Mouse (Mus musculus): ENCODE data around the gene Olfr549. TPM values are rescaled to one million over a fixed set of nuclear protein-coding genes. Genes with fewer than 3 reads are reported as not detected.

Olfr549 gene
- total RNA-seq (2017): not detected in 2 replicates

DNA sequence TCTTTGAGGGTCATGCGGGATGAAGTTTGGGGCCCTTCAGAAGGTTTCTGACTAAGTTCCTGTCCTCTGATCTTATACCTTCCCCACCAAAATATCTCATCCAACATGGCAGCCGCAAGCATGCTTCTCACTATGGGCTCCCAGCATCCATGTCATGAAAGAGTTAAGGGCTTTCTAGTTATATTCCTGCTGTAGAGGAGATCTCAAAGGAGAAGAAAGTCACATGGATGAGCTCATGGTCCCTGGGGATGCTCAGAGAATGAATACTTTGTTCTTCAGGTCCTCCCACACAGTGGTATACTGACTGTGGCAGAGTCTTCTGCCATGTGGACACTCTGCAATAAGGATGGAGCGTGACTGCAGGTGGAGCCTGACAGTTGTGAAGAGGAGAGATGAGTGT lies at the start of gene Olfr549:
TSS of gene Olfr549 (plus strand) at position 301 of the 400 bp plus-strand sequence.
- no peak for ATAC-seq (replicated peaks; ENCODE audit: low read depth, poor library complexity, severe bottlenecking)

DNA sequence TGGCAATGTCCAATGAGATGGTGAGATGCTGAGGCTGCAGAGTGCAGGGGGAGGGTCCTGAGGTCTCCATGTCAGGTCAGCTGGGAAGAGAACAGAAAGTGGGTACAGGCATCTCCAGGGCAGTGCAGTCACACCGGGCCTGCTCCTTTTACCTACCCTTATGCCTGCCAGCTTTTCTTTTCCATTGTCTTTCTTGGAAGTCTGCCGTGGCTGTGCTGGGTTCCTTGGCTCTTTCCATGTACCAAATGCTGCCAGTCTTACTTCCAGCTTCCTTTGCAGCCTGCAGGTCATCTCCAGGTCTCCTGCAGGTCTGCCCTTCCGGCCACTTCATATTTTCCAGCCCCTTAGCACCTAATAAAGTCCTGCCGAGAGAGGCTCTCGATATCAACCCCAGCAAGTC lies 47.7 kb upstream of the Olfr549 start:
- ATAC-seq (replicated peaks; ENCODE audit: low read depth, poor library complexity, severe bottlenecking): no peak

GRCm38 (mm10) chr7:102506848-102507247 lies 42.8 kb upstream of the Olfr549 start:
- ATAC-seq (replicated peaks; ENCODE audit: low read depth, poor library complexity, severe bottlenecking): peak; percentile 98

GRCm38 (mm10) chr7:102508066-102508465 lies 41.6 kb upstream of the Olfr549 start:
- ATAC-seq (replicated peaks; ENCODE audit: low read depth, poor library complexity, severe bottlenecking): no peak

- ATAC-seq (replicated peaks; ENCODE audit: low read depth, poor library complexity, severe bottlenecking): no peak
Measured at GRCm38 (mm10) chr7:102508666-102509065, 41.0 kb upstream of the Olfr549 start.

GRCm38 (mm10) chr7:102509726-102510125 lies 39.9 kb upstream of the Olfr549 start:
- ATAC-seq (replicated peaks; ENCODE audit: low read depth, poor library complexity, severe bottlenecking): no peak

DNA sequence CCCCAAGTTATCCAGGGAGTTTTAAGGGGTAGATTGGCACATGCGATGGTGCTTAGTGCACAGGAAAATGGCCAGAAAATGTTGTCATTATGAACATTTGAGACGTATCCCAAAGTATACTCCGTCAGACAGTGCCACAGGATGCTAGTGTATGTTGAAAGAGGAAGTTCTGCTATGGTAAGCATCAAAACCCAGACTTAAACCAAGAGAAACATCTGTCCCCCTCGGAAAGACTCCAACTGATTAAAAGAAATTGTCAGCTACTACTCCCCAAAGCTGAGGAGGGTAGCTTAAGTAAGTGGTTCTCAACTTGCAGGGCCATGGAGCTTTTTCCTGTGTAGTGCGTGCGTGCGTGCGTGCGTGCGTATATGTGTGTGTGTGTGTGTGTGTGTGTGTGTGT lies 37.7 kb upstream of the Olfr549 start:
- ATAC-seq (replicated peaks; ENCODE audit: low read depth, poor library complexity, severe bottlenecking): peak; percentile 28

- peak; percentile 57 for ATAC-seq (replicated peaks; ENCODE audit: low read depth, poor library complexity, severe bottlenecking)
Measured at GRCm38 (mm10) chr7:102512814-102513435, 36.7 kb upstream of the Olfr549 start.

GRCm38 (mm10) chr7:102514144-102514543 lies 35.5 kb upstream of the Olfr549 start:
- peak; percentile 66 for ATAC-seq (replicated peaks; ENCODE audit: low read depth, poor library complexity, severe bottlenecking)

DNA sequence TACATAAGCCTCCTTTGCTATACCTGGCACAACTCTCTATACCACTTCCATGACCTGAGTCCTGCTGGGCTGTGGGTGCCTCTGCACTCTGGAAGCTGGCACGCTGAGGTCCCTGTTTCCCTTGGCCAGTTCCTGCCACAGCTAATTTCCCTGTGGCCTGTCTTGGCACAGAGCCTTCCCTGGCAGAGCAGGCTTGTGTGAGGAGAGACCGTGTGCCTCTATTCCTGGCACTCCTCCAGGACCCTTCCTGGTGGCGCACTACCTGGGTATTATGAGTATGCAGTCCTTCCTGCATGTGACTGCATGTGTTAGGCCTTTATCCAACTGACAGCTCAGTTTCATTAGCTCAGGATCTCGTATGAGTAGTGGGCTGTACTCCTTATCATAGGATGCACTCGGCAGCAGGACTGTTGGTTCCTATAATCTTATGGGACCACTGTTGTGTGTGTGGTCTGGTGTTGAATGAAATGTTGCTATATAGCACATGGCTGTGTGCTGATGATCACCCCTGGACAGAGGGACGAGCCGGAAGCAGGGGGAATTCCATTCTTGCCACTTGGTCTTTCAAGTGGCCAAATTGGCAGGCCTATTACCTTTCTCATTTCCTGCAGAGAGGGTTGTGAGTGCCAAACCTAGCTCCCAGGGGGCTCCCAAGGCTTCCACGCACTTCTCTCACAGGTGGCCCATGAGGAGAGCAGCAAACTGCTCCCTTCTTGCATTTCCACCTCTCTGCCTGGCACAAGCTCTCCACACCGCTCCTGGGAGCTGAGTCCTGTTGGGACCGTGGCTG lies 33.2 kb upstream of the Olfr549 start:
- peak; percentile 52 for ATAC-seq (replicated peaks; ENCODE audit: low read depth, poor library complexity, severe bottlenecking)

- no peak for ATAC-seq (replicated peaks; ENCODE audit: low read depth, poor library complexity, severe bottlenecking)
Measured at GRCm38 (mm10) chr7:102517051-102517335, 32.7 kb upstream of the Olfr549 start.

- no peak for ATAC-seq (replicated peaks; ENCODE audit: low read depth, poor library complexity, severe bottlenecking)
Measured at GRCm38 (mm10) chr7:102529052-102529451, 20.6 kb upstream of the Olfr549 start.

GRCm38 (mm10) chr7:102534449-102534848 lies 15.2 kb upstream of the Olfr549 start, which contains the start of gene Olfr547:
Olfr547 (plus strand) TSS chr7:102534749.
- ATAC-seq (replicated peaks; ENCODE audit: low read depth, poor library complexity, severe bottlenecking): no peak

DNA sequence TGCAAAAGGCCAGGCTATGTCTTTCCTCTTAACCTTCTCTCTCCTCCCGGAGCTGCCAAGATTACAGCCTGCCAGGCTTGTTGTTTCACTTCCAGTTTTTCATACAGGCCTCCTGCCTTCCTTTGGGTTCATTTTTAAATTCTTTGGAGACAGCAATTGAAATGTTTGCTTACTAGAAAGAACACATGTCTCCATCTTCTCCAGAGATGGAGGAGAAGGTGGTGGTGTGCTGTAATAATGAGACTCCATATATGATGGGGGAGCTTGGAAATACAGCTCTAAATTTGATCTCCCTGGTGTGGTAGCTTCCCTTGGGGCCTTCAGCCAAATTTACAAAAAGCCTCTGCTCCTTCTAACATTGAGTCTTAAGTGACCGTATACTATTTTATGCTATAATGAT lies 9.1 kb upstream of the Olfr549 start, which contains the start of gene Olfr548-ps1:
TSS of gene Olfr548-ps1 (plus strand) at position 301 of the 400 bp plus-strand sequence.
- ATAC-seq (replicated peaks; ENCODE audit: low read depth, poor library complexity, severe bottlenecking): no peak

DNA sequence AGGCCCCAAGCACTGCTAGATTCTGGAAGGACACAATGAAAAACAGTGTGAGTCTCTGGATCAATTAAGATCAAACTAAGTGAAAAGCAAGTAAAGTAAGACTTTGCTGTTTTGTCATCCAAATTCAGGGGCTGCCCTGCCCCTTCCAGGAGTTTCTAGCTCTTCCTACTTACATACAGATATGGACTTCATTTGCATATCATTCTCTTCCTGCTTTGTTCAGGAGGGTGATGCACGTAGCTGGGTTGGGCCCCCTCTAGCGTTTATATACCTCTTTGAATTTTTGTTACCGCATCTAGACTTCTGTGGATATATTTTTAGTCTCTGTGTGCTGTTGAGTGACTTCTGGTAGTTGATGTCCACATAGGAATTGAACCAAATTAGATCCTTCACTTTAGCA lies 8.4 kb upstream of the Olfr549 start:
- ATAC-seq (replicated peaks; ENCODE audit: low read depth, poor library complexity, severe bottlenecking): peak; percentile 82

DNA sequence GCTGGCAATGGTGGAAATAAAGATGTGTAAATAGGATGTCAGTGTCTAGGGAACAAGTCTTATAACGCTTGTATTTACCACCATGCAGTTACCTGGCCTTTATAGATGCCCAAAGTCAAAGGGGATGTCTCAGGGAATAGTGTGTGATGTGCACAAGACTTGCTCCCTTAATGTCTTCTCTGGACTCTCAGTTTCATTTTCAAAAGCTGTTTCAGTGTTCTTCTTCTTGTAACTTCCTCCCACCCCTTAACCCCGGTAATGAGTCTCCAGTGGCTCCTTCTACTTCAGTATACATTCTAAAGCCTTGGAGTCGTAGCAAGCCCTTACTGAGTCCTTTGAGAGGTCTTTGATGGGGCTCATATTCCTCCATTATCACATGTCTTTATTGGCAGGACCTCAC lies 3.6 kb downstream of the Olfr549 start:
- 0 out of 2 replicates have a peak, but pooled peaks have one; percentile 22 for ATAC-seq (replicated peaks; ENCODE audit: low read depth, poor library complexity, severe bottlenecking)

- ATAC-seq (replicated peaks; ENCODE audit: low read depth, poor library complexity, severe bottlenecking): peak; percentile 99
Measured at GRCm38 (mm10) chr7:102564999-102565997, 15.6 kb downstream of the Olfr549 start, which contains the start of gene Trim21. Trim21 (minus strand) TSS chr7:102565486.

DNA sequence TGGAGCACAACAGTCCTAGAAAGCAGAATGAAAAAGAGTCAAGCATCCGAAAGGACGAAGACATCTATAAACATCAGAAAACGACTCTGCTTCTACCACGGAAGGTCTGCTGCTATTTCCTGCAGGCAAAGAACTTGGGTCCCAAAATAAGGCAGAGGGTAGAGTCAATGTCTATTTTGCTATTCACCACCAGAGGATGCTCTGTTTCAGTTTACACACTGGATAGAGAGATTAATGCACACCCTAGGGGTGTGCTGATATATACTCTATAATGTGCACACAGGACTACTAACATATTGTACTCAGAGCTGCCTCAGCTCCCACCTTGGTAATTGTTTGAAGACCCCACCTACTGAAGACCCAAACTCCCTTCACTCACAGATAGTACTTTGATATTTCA lies 16.5 kb downstream of the Olfr549 start:
- peak; percentile 31; the same call in 1 of the 2 replicates for ATAC-seq (replicated peaks; ENCODE audit: low read depth, poor library complexity, severe bottlenecking)

GRCm38 (mm10) chr7:102571142-102571541 lies 21.5 kb downstream of the Olfr549 start, which contains the start of gene Olfr550:
Olfr550 (plus strand) TSS chr7:102571442.
- no peak for ATAC-seq (replicated peaks; ENCODE audit: low read depth, poor library complexity, severe bottlenecking)

DNA sequence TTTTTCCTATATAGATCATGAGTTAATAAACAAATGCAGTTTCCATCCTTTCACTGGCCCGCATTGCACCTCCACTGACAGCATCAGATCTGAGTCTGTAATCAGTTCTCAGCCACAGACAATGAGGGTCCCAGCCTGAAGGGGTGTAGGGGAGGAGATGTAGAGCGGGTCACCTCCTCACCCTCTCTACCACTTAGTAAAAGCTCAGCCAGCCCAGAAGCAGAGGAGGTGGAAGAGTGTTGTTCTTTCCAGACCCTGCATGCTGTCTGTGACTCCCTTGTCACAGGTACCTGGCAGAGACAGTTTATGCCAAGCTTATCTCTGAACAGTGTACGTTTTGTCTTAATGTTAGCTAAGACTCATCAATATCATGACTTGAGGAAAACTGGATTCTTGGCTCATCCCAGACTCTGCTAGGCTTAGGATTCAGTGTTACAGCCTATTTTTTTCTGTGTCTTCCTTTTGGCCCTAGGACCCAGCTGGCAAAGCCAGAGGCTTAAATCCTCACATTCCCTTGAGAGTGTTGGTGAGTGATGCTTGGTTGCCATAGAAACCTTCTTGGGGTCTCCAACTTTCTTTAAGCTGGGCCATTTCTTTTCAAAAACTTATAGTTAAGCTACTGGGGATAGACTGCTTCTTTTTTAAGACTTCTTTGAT lies 23.6 kb downstream of the Olfr549 start:
- ATAC-seq (replicated peaks; ENCODE audit: low read depth, poor library complexity, severe bottlenecking): no peak

Measured in common myeloid progenitor, adult 5-6 weeks (primary cell).